Mouse (Mus musculus) kidney, adult 2 months (tissue): ENCODE measurements around the gene Hmcn1. TPM values are rescaled to one million over a fixed set of nuclear protein-coding genes. Genes with fewer than 3 reads are reported as not detected.
A peak's percentile ranks its signal among the peaks of the same experiment; 100 is the strongest.

Experiments used
- DNase-seq: peaks from one replicate; pipeline ENCODE4 v3.0.0; 2021
- H3K27ac ChIP-seq: fragments of 200-500 bp; 2 replicates; pipeline ENCODE4 v1.5.1; 2012; ENCODE audit warnings: low read depth, low read length, control low read depth, inconsistent platforms; ENCODE audit not compliant: insufficient read depth
- H3K27me3 ChIP-seq: fragments of 200-500 bp; replicated peaks from 2 replicates; pipeline ENCODE4 v1.6.1; 2012; ENCODE audit warnings: mild to moderate bottlenecking, moderate library complexity, low read length, inconsistent platforms; ENCODE audit not compliant: control insufficient read depth, insufficient read depth
- H3K36me3 ChIP-seq: fragments of 200-500 bp; 2 replicates; pipeline ENCODE4 v1.6.1; 2012; ENCODE audit warnings: mild to moderate bottlenecking, moderate library complexity, low read length, inconsistent platforms; ENCODE audit not compliant: control insufficient read depth, insufficient read depth
- H3K4me1 ChIP-seq: fragments of 200-500 bp; 2 replicates; pipeline ENCODE4 v1.6.1; 2011; ENCODE audit warnings: low read length; ENCODE audit not compliant: control insufficient read depth, insufficient read depth
- H3K4me3 ChIP-seq: fragments of 200-500 bp; 2 replicates; pipeline ENCODE4 v1.5.1; 2011; ENCODE audit warnings: mild to moderate bottlenecking, low read depth, low read length, control low read depth; ENCODE audit not compliant: insufficient read depth
- CTCF ChIP-seq: fragments of 200-500 bp; conservative IDR thresholded peaks from 2 replicates; pipeline ENCODE4 v1.5.1; 2011; ENCODE audit warnings: low read depth, mild to moderate bottlenecking, control low read depth, low read length, moderate library complexity, mixed read lengths; ENCODE audit not compliant: insufficient read depth, insufficient read length
- POLR2A ChIP-seq: fragments of 200-500 bp; IDR thresholded peaks from one replicate; pipeline ENCODE4 v1.6.1; 2011; ENCODE audit warnings: low read depth, low read length, control low read depth
- WGBS: fragments of 180-500 bp; shearing (Covaris S2); methylation state at CpG from one replicate; pipeline ENCODE4 v1.1.7; 2018; 5-methylcytosine and 5-hydroxymethylcytosine counted together
- polyA plus RNA-seq: library from polyadenylated mRNA; depleted of rRNA; stranded (reverse); fragments of >200 nt; gene quantifications from 2 replicates; pipeline ENCODE4 v1.2.3, GENCODE M21; 2012

Gene Hmcn1
- polyA plus RNA-seq, 1 experiment: 1.7 TPM

DNA sequence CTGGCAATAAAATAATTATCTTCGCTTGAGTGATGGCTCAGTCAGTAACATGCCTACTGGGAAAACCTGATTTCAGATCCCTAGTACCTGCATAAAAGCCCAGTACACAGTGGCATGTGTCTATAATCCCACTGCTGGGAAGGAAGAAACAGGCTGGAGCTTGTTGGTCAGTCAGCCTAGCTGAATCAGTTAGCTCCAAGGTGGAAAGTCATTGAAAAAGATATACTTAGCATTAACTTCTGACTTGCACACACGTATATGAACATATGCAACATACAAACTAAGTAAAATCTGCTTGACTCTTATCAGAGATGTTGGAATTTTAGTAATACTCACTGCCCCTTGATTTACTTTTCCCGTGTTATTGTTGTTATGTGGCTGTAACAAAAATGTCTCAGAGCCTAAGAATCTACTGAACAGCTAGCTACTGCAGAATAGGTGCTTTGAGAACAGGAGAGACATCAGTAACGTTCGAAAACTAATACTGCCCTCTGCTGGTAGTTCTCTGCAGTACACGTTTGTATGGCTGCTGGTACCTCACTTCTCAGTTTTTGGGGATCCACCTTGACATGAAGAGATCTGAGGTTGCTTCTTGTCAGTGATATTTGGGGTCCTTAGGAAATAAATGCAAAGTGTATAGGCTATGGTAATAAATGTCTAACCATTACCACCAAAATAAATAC lies 16.0 kb upstream of the Hmcn1 start:
- Histone ChIP-seq H3K27ac (no peak overlapping the region), H3K4me3 (no peak overlapping the region), H3K27me3 (no peaks in the 10 kb centered on the region), H3K4me1 (0 out of 2 replicates have a peak, but pooled peaks cover 3% of the 10 kb centered on the region), H3K36me3 (no peaks in the 10 kb centered on the region)
- TF ChIP-seq CTCF (peak; percentile 48), POLR2A (no peak)
- DNase-seq: peak; percentile 74
- WGBS: 30% methylated on average over 6 of the region's 6 CpGs

DNA sequence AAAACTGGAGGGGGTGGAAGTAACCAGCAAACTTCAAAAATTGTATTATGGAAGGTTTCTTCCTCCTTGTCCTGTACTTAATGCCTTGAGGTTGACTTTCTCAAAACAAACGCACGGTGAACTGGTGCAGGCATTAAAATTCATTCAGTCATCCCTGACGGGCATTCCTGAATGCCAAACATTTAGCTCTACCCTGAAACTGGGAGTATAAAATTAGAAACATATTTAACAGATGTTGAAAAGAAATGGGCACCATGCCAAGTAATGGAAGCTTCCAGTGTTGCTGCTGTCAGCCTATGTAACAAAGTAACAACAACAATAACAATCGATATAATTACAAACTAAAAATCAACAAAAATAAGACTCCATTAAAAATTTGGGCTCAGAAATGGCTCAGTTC lies 14.5 kb upstream of the Hmcn1 start:
- Histone ChIP-seq H3K27me3 (no peaks in the 10 kb centered on the region), H3K27ac (no peak overlapping the region), H3K4me1 (0 out of 2 replicates have a peak, but pooled peaks cover 3% of the 10 kb centered on the region), H3K36me3 (no peaks in the 10 kb centered on the region), H3K4me3 (no peak overlapping the region)
- DNase-seq: peak; percentile 33
- 38% methylated on average over 4 of the region's 4 CpGs for WGBS
- TF ChIP-seq CTCF (no peak), POLR2A (no peak)

DNA sequence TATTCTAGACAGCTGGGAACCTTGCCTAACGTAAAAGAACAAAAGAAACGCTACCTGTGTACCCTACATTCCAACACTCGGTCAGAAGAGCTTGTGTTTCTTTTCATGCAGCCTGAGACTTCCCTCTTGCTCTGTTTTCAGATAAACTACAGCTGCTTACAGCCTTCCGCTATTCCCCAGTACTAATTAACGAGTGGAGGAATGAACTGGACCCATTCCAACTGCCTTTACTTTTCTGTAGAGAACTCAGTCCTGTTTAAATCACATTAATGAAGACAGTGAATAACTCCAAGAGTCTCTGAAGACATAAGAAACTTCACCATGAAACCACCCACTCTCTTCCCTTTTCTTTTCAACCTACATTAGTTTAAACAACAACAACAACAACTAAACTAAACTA lies 10.8 kb upstream of the Hmcn1 start:
- 39% methylated on average over 5 of the region's 5 CpGs for whole genome bisulfite sequencing
- no peak overlapping the region for H3K27ac ChIP-seq

DNA sequence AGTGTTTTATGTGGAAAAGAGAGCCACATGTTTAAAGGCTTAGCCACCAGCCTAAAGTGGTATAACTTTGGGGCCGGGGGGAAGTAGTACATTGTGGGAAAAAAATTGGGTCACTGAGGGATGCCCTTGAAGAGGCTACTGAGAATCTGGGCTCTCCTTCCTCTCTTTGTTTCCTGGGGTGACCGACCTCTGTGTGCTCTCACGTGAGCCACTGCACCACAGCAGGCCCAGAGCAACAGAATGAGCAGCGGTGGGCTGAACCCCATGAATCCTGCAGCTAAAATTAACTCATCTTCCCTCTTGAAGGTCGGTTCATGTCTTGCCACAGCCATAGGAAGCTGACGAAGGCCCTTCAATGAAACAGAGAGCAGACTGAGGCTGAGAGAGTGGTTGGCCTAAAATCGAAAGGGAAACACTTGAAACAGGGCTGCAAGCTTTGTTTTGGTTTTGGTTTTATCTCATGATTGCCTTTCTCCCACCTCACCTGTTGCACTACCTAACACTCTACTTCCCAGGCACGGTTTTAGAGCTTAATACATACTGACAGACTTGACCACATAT lies 8.7 kb upstream of the Hmcn1 start:
- no peak for DNase-seq
- Histone ChIP-seq H3K4me3 (no peak overlapping the region), H3K27me3 (no peaks in the 10 kb centered on the region), H3K36me3 (no peaks in the 10 kb centered on the region), H3K27ac (no peak overlapping the region), H3K4me1 (no peaks in the 10 kb centered on the region)
- WGBS: 76% methylated on average over 8 of the region's 8 CpGs
- no peak for TF ChIP-seq POLR2A
- no peak for TF ChIP-seq CTCF

More for the DNA sequence above, 10.8 kb upstream of the Hmcn1 start:
- Histone ChIP-seq H3K4me3 (no peak overlapping the region), H3K27me3 (no peaks in the 10 kb centered on the region), H3K36me3 (no peaks in the 10 kb centered on the region), H3K4me1 (0 out of 2 replicates have a peak, but pooled peaks cover 3% of the 10 kb centered on the region)
- TF ChIP-seq POLR2A: no peak
- no peak for TF ChIP-seq CTCF
- peak; percentile 22 for DNase-seq

DNA sequence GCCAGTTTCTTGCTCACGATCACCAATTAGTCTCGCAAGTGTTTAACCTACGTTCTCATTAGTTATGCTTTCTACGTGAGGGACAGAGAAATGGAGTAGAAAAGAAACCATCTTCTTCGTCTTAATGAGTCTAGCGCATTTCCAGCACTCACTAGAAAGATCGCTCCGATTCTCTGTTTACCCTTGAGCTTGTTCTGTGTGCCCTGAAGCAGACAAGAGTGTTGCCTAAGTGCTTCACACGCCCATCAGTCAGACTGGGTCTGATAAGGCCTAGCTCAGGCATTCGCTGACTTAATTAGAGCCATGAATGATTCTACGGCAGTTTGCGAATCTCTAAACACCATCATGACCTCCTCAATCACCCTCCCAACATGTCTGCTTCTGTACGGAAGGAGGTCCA lies 7.5 kb upstream of the Hmcn1 start:
- no peaks in the 10 kb centered on the region for H3K27me3 ChIP-seq
- DNase-seq: no peak
- H3K36me3 ChIP-seq: no peaks in the 10 kb centered on the region
- TF ChIP-seq CTCF: no peak
- no peak for TF ChIP-seq POLR2A
- no peak overlapping the region for H3K4me3 ChIP-seq
- no peak overlapping the region for H3K27ac ChIP-seq
- WGBS: 83% methylated on average over 13 of the region's 13 CpGs
- H3K4me1 ChIP-seq: no peaks in the 10 kb centered on the region

DNA sequence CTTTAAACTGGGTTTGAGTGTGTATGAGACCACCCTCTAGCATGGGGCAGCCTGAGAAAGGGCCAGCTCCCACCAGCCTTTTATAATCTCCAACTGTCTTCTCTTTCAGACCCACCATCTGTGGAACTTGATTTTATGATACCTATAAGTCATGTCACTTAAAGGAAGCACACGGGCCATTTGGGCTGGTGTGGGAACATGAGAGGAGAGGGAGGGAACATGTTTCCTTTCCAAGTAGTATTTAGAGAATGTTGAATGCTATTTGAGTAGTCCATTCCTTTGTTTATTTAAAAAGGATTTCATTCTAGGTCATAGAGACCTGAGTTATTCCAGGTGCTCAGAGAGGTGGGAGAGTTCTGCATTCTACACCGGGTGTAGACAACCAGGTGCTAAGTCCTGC lies 1.4 kb upstream of the Hmcn1 start:
- H3K4me1 ChIP-seq: no peaks in the 10 kb centered on the region; the same call in 1 of the 2 replicates
- WGBS: 29% methylated on average over 2 of the region's 2 CpGs
- H3K36me3 ChIP-seq: no peaks in the 10 kb centered on the region
- no peak overlapping the region for H3K4me3 ChIP-seq
- no peaks in the 10 kb centered on the region for H3K27me3 ChIP-seq
- H3K27ac ChIP-seq: no peak overlapping the region
- TF ChIP-seq CTCF: no peak
- no peak for TF ChIP-seq POLR2A
- no peak for DNase-seq

DNA sequence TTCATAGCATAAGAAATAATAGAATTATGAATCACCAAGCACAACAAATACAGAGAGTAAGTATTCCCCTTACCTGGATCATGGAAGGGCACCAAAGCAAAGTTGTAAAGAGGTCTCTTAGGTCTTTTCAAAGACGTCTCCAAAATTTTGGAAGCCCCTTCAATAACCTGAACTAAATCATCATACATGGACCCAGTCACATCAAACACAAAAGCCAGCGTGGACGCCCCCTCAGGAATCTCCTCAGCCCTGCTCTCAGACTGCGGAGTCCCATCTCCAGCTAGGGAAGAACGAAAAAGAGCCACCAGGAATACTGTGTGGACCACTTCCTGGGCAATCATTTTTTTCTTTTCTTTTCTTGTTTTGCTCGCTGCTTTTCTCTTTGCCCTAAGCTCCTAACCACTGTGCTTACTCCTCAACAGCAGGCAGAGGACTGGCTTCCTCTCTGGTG lies 499 bp downstream of the Hmcn1 start:
- DNase-seq: no peak
- H3K4me3 ChIP-seq: peak overlapping the region; percentile 42; the same call in 1 of the 2 replicates
- no peaks in the 10 kb centered on the region; the same call in 1 of the 2 replicates for H3K4me1 ChIP-seq
- 8% methylated on average over 6 of the region's 6 CpGs for WGBS
- no peak for TF ChIP-seq CTCF
- TF ChIP-seq POLR2A: no peak
- no peak overlapping the region for H3K27ac ChIP-seq
- H3K27me3 ChIP-seq: no peaks in the 10 kb centered on the region; the same call in 1 of the 2 replicates
- no peaks in the 10 kb centered on the region for H3K36me3 ChIP-seq
